In the genomic region with DNA sequence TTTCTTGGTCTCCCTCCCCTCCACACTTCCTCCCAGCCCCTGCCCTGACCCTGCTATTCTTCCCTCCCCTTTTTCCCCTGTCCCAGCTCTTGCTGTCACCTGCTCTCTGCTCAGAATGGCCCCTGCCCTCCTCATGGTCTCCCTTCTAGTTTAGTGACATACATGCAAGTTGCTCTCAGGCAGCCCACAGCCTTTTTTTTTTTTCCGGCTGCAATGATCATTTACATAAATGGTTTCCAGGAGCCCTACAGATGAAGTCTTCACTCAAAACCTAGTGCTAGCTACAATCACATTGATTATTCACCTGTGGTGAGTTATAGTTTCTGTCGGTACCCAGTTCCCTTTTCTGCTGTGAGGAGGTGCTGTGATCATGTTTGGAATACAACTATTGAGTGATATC, we compare ENCODE assay signal across 23 mouse cellular contexts. TPM values are rescaled to one million over a fixed set of nuclear protein-coding genes. Genes with fewer than 3 reads are reported as not detected.
DNase-seq lines count a peak whose midpoint lies in the region; TF ChIP-seq lines count a peak whose summit lies in the region.
"Had no signal": no experiment of that assay in that cellular context is flagged by ENCODE, and none has a peak within 500 bp of the region (broad histone marks: within the 10 kb centered on the region; RNA-seq: fewer than 3 reads in every experiment).

No protein-coding gene starts in this region.

- TF ChIP-seq POLR2A in CH12.LX (IDR thresholded peaks at IDR 0.05; ENCODE audit: low read depth, low read length) = no peak

- no peaks in the 10 kb centered on the region for H3K27me3 ChIP-seq in CH12.LX (replicated peaks)

- no peak overlapping the region for H3K27ac ChIP-seq in CH12.LX (ENCODE audit: insufficient read depth, low read depth)

- peaks cover 0 to 11% of the 10 kb centered on the region in 2 experiments; a peak in 2 of 4 replicates for H3K4me1 ChIP-seq in CH12.LX (ENCODE audit: control insufficient read depth in 1 of 2, insufficient read depth in 2 of 2)

- no peak for TF ChIP-seq EP300 in CH12.LX (IDR thresholded peaks at IDR 0.05; ENCODE audit: low read length)

- H3K4me3 ChIP-seq in CH12.LX (replicated peaks in 1 of 3; ENCODE audit: low read depth in 2 of 3, low read length in 2 of 3, poor library complexity in 1 of 3) = no peak overlapping the region

- H3K9ac ChIP-seq in CH12.LX (ENCODE audit: insufficient read depth, low read depth) = no peak overlapping the region

- H3K9me3 ChIP-seq in CH12.LX (replicated peaks; ENCODE audit: low read length) = no peaks in the 10 kb centered on the region
- H3K9me3 ChIP-seq: G1E had no signal

- dilution Hi-C loops in CH12.LX (cut with MboI; ENCODE audit: extremely low pct_ligation_motif_present, extremely low pct_unique_long_range_greater_than_20kb, low sequenced_read_pairs) = no loop called here

- H3K4me2 ChIP-seq in CH12.LX (ENCODE audit: insufficient read depth, low read depth, poor library complexity, severe bottlenecking) = no peak overlapping the region

- H3K36me3 ChIP-seq in CH12.LX (replicated peaks in 1 of 2; ENCODE audit: control insufficient read depth in 1 of 2, insufficient read depth in 1 of 2, low read length in 1 of 2) = no peaks in the 10 kb centered on the region
- H3K36me3 ChIP-seq: G1E had no signal

- no peaks in the 10 kb centered on the region for H3K79me2 ChIP-seq in CH12.LX (replicated peaks; ENCODE audit: control insufficient read depth, extremely low read depth, insufficient read depth, poor library complexity, severe bottlenecking)

- peak; percentile 49 for DNase-seq in CH12.LX (ENCODE audit: extremely low read depth)
- no peak for DNase-seq in kidney, adult 11 months
- DNase-seq: adrenal gland, adult 2 months; adrenal gland, adult 8-10 months; adrenal gland, postnatal 10 days; adrenal gland, postnatal 14 days; adrenal gland, postnatal 25 days; adrenal gland, postnatal 36 days; B cell, adult 2 months; cerebellum, adult 11 months; cerebellum, adult 11-12 months; cerebellum, adult 18-20 months; cerebellum, adult 2 months; cerebellum, adult 8-10 months had no signal

- in situ Hi-C loops in CH12.LX (cut with MboI; ENCODE audit: low pct_ligation_motif_present, low pct_unique_long_range_greater_than_20kb, low sequenced_read_pairs) = no loop called here

- no peak for TF ChIP-seq CTCF in CH12.LX (conservative IDR thresholded peaks at IDR 0.05 in 1 of 2, IDR thresholded peaks at IDR 0.05 in 1 of 2; ENCODE audit: low read depth in 2 of 2, low read length in 2 of 2)

- no peak for TF ChIP-seq RAD21 in CH12.LX (IDR thresholded peaks at IDR 0.05; ENCODE audit: low read depth, low read length)

TF ChIP-seq in CH12.LX, 34 proteins besides CTCF, POLR2A, EP300 and RAD21:
- TF ChIP-seq ZNF384 (IDR thresholded peaks at IDR 0.05; ENCODE audit: low read depth, low read length) = peak; percentile 92
- TF ChIP-seq USF2 (conservative IDR thresholded peaks at IDR 0.05; ENCODE audit: low read depth, low read length) = no peak
- TF ChIP-seq MYC (IDR thresholded peaks at IDR 0.05; ENCODE audit: low read depth, low read length) = no peak

RNA-seq across cellular contexts. Expression of a gene that starts 8.7 kb away (rescaled TPM):
- total RNA-seq in CH12.LX (2012; rRNA removed) (0.59 TPM in 2 replicates), CH12.LX (2014; rRNA removed) (1.2 and 1.3 TPM in 2 replicates)
- 1.4 and 1.5 TPM in 2 replicates for polyA plus RNA-seq in CH12.LX (2012; ENCODE audit: insufficient read length, low read depth)
- total RNA-seq: adrenal gland, adult 18-20 months had no signal
- polyA plus RNA-seq: adrenal gland, adult 2 months; C2C12; CD4-positive, CD25-positive, alpha-beta regulatory T cell, adult 4 months; G1E; Patski had no signal

RNA-seq across cellular contexts. Expression of a gene that starts 32.7 kb away (rescaled TPM):
- total RNA-seq in CH12.LX (2012; rRNA removed) = not detected in 2 replicates
- total RNA-seq in CH12.LX (2014; rRNA removed) = not detected in 2 replicates
- polyA plus RNA-seq in CH12.LX (2012; ENCODE audit: insufficient read length, low read depth) = 0.17 TPM in 1 of 2 replicates, not detected in the other
- total RNA-seq: adrenal gland, adult 18-20 months; adrenal gland, adult 2 months; adrenal gland, adult 8-10 months; adrenal gland, postnatal 10 days; adrenal gland, postnatal 14 days; adrenal gland, postnatal 25 days; adrenal gland, postnatal 36 days; adrenal gland, postnatal 4 days; G1E; MEL had no signal
- polyA plus RNA-seq: activated CD4-positive, CD25-positive, alpha-beta regulatory T cell, adult 4 months; adrenal gland, adult 2 months; brain, embryonic 14.5 days; C2C12; CD4-positive, CD25-positive, alpha-beta regulatory T cell, adult 4 months; cerebellum, adult 2 months; G1E; Patski had no signal

RNA-seq across cellular contexts. Expression of a gene that starts 48.7 kb away (rescaled TPM):
- total RNA-seq in CH12.LX (2012; rRNA removed) = 6.0 and 7.7 TPM in 2 replicates
- total RNA-seq in CH12.LX (2014; rRNA removed) = 9.8 and 10.8 TPM in 2 replicates
- polyA plus RNA-seq in CH12.LX (2012; ENCODE audit: insufficient read length, low read depth) = 6.6 and 7.4 TPM in 2 replicates
